Mouse (Mus musculus) small intestine, adult 2 months (tissue): ENCODE results near the gene Ttn. TPM values are rescaled to one million over a fixed set of nuclear protein-coding genes. Genes with fewer than 3 reads are reported as not detected.

Experiments used
- H3K27ac ChIP-seq: fragments of 200-500 bp; 2 replicates; pipeline ENCODE4 v1.5.1; 2012; ENCODE audit warnings: low read depth, low read length, control low read depth, inconsistent platforms; ENCODE audit not compliant: insufficient read depth
- H3K27me3 ChIP-seq: fragments of 200-500 bp; 2 replicates; pipeline ENCODE4 v1.6.1; 2012; ENCODE audit warnings: mild to moderate bottlenecking, moderate library complexity, low read length, inconsistent platforms; ENCODE audit not compliant: control insufficient read depth, insufficient read depth
- H3K36me3 ChIP-seq: fragments of 200-500 bp; 2 replicates; pipeline ENCODE4 v1.6.1; 2012; ENCODE audit warnings: mild to moderate bottlenecking, low read length, control low read depth, inconsistent platforms; ENCODE audit not compliant: control insufficient read depth, insufficient read depth
- H3K4me1 ChIP-seq: fragments of 200-500 bp; 2 replicates; pipeline ENCODE4 v1.6.1; 2012; ENCODE audit warnings: low read length, inconsistent platforms, mixed read lengths; ENCODE audit not compliant: control insufficient read depth, insufficient read depth, insufficient read length
- H3K4me3 ChIP-seq: fragments of 200-500 bp; 2 replicates; pipeline ENCODE4 v1.5.1; 2012; ENCODE audit warnings: low read depth, mild to moderate bottlenecking, control low read depth, inconsistent platforms, low read length, moderate library complexity
- CTCF ChIP-seq: fragments of 200-500 bp; IDR thresholded peaks from 2 replicates; pipeline ENCODE4 v1.5.1; 2012; ENCODE audit warnings: low read depth, mild to moderate bottlenecking, control low read depth, inconsistent platforms, low read length, moderate library complexity, mixed read lengths; ENCODE audit not compliant: insufficient replicate concordance, insufficient read length; ENCODE audit errors: extremely low read depth
- POLR2A ChIP-seq: fragments of 200-500 bp; IDR thresholded peaks from 2 replicates; pipeline ENCODE4 v1.6.1; 2012; ENCODE audit warnings: low read depth, mild to moderate bottlenecking, control low read depth, inconsistent platforms, low read length, moderate library complexity
- WGBS: fragments of 180-500 bp; shearing (Covaris S2); methylation state at CpG from one replicate; pipeline ENCODE4 v1.1.7; 2018; 5-methylcytosine and 5-hydroxymethylcytosine counted together
- polyA plus RNA-seq: library from polyadenylated mRNA; depleted of rRNA; stranded (reverse); fragments of >200 nt; gene quantifications from 2 replicates; pipeline ENCODE4 v1.2.3, GENCODE M21; 2012

The Ttn gene
- polyA plus RNA-seq, 1 experiment: 0.01 TPM

DNA sequence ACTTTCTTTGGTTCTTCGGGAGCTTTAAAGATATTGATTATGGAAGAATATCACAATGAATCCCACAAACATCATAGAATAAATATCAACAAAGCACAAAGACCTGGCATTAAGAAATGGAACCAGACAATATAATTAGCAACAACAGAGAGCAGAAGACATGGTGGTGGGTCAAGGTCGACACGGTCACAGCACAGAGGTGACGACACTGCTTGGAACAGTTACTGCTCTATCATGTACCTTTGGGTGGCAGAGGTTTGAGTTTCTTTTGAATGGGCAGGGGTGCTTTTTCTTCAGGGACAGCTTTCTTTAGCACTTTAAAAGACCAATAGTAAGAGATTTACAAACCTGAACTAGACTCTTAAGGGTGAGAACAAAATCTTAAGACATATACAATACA lies 132.3 kb downstream of the Ttn start:
- WGBS: 91% methylated on average over 4 of the region's 4 CpGs

DNA sequence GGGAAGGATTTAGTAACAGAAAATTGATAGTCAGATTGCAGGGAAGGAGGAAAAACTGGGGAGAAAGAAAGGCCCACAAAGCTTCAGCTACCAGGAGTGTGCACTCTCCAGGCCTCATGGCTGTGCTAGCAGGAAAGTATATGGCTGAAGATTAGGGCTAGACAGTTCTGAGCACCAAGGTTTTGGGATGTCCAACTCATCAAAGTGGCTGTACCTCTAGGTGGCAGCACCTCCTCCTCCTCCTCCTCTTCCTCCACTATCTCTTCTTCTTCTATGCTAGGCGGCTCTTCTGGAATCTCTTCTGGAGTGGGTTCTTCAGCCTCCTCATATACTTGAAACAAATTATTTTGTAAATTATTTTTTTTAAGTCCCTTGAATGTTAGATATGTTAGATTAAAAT lies 139.2 kb downstream of the Ttn start:
- Histone ChIP-seq H3K27me3 (no peaks in the 10 kb centered on the region), H3K4me1 (no peaks in the 10 kb centered on the region), H3K36me3 (no peaks in the 10 kb centered on the region), H3K27ac (no peak overlapping the region), H3K4me3 (no peak overlapping the region)
- TF ChIP-seq CTCF: no peak
- no peak for TF ChIP-seq POLR2A
- WGBS: 52% methylated on average over 1 of the region's 1 CpGs

More for the DNA sequence above, 132.3 kb downstream of the Ttn start:
- H3K27ac ChIP-seq: no peak overlapping the region
- no peak overlapping the region for H3K4me3 ChIP-seq
- no peaks in the 10 kb centered on the region for H3K27me3 ChIP-seq
- no peaks in the 10 kb centered on the region for H3K4me1 ChIP-seq
- TF ChIP-seq POLR2A (no peak), CTCF (no peak)
- H3K36me3 ChIP-seq: no peaks in the 10 kb centered on the region

DNA sequence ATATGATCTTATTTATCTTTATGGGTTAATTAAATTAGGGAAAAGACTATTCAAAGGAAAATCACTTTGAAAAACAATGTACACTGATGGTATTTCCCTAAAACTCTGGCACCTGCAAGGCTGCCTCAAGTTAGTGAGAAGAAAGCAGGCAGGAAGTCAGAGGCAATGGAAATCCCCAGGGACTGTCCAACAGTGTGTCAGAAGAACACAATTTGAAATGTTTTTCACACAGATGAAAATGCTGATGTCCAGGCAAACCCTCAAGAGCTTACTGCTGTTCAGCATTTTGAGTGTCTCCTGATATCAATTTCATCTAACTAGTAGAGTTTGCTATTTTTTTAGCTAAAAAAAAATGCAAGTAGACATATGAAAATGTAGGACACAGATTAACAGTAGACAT lies 161.9 kb downstream of the Ttn start:
- H3K4me1 ChIP-seq: no peaks in the 10 kb centered on the region
- TF ChIP-seq POLR2A (no peak), CTCF (no peak)
- H3K4me3 ChIP-seq: no peak overlapping the region
- no peaks in the 10 kb centered on the region for H3K27me3 ChIP-seq
- no peaks in the 10 kb centered on the region for H3K36me3 ChIP-seq
- H3K27ac ChIP-seq: no peak overlapping the region

DNA sequence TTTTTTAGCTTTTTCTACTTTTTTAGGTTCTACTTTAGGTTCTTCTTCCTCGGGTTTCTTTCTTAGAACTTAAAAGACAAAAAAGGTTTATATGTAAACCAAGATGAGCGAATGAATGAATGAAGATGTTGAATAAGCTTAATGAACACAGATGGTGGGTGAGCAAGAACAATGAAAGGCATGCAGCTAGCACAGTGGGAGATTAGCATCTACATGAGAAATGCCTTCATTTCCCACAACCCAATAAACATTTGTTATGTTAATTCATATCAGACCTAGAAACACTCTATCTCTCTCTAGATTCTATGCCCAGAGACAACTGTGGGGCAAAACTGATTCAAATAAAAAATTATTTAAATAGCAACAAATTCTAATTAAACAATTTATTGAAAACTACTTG lies 164.6 kb downstream of the Ttn start:
- no peak overlapping the region for H3K27ac ChIP-seq
- TF ChIP-seq POLR2A (no peak), CTCF (no peak)
- H3K27me3 ChIP-seq: no peaks in the 10 kb centered on the region
- no peak overlapping the region for H3K4me3 ChIP-seq
- H3K36me3 ChIP-seq: no peaks in the 10 kb centered on the region
- 68% methylated on average over 2 of the region's 2 CpGs for WGBS
- H3K4me1 ChIP-seq: no peaks in the 10 kb centered on the region

DNA sequence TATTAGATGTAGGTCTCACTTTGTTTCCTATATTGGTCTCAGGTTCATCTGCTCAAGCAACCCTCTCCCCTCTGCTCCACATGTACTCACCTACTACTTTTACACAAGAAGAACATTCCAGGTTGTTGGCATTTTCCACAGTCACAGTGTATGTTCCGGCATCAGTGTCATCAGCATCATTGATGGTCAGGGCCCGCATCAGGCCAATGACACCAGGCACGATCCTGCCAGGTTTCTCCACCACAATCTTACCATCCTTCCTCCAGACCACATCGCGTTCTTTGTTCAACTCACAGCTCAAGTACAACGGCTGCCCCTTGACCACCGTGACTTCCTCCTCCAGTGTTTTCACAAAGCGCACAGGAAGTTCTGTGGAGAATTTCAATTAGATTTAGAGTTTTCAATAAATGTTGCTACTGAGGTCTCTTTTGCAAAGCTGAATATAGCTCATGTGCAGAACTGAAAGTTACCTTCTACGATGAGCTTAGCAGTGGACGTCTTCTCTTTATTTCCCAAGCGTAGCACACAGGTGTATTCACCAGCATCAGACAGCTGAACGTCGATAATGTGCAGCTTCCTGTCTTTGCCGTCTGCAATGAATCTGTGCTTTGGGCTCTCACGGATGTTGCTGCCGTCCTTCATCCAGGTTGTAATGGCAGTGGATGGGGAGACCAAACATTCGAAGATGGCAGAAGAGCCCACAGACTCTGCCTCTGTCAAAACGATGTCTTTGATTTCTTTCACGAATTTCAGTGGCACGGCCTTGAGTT lies 168.1 kb downstream of the Ttn start:
- H3K27ac ChIP-seq: no peak overlapping the region
- WGBS: 78% methylated on average over 20 of the region's 20 CpGs
- no peak overlapping the region for H3K4me3 ChIP-seq
- no peak for TF ChIP-seq POLR2A
- TF ChIP-seq CTCF: no peak
- H3K36me3 ChIP-seq: no peaks in the 10 kb centered on the region
- no peaks in the 10 kb centered on the region for H3K4me1 ChIP-seq
- no peaks in the 10 kb centered on the region for H3K27me3 ChIP-seq

DNA sequence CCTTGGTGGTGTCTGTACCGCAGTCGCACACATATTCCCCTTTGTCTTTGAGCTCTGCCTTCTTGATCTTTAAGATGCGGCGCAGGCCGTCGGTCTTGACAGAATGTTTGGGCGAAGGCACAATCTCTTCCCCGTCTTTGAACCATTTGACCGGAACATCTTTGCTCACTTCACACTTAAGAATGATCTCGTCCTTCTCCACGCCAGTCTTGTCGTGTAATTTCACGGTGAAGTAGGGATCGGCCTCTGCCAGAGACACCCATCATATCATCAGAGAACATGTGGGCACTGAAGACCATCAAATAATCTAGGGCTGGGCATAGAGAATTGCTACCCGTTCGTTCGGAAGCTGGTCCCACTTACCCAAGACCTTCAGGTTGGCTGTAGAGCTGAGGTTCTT lies 171.2 kb downstream of the Ttn start:
- TF ChIP-seq POLR2A: no peak
- TF ChIP-seq CTCF: no peak
- Histone ChIP-seq H3K4me3 (no peak overlapping the region), H3K4me1 (no peaks in the 10 kb centered on the region), H3K27me3 (no peaks in the 10 kb centered on the region), H3K36me3 (no peaks in the 10 kb centered on the region), H3K27ac (no peak overlapping the region)
- WGBS: 93% methylated on average over 17 of the region's 17 CpGs

DNA sequence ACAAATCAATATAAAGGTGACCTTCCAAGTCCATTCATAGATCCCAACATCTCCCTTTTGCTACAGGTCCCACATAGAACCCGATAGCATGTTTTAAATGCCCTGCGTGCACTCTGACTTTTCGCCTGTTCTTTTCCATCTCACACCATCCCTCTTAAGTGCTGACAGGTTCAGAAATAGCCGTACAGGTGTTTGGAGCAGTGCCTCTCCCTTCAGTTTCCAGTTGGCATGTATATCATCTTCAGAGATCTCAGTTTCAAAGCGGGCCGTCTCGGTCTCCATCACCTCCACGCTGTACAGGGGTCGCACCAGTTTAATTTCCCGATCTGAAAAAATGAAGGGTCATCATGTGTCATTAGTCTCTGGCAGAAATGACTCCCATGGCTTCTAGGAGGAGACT lies 174.0 kb downstream of the Ttn start:
- 92% methylated on average over 10 of the region's 10 CpGs for whole genome bisulfite sequencing
- H3K27ac ChIP-seq: no peak overlapping the region
- H3K4me3 ChIP-seq: no peak overlapping the region
- no peaks in the 10 kb centered on the region for H3K36me3 ChIP-seq
- no peaks in the 10 kb centered on the region for H3K4me1 ChIP-seq
- no peaks in the 10 kb centered on the region for H3K27me3 ChIP-seq
- TF ChIP-seq CTCF (no peak), POLR2A (no peak)

DNA sequence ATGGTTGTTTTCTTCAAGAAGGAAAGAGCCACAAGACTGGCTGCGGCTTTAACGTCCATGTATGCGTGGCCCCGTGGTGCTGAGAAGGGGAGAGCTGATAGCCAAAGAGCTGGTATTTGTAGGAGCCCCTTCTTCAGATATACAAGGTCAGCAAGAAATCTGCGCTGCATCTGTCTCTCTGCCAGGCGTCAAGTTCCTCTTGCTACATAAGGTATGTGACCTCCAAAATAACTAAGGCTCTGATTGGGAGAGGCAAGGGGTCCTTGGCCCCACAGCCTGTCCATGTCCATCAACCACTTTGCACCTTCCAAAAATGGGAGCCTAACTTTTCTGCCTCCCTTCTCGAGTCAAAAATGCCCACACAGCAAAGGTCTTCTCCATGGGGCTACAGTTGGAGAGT lies 175.1 kb downstream of the Ttn start:
- H3K27me3 ChIP-seq: no peaks in the 10 kb centered on the region

More for the DNA sequence above, 175.1 kb downstream of the Ttn start:
- no peaks in the 10 kb centered on the region for H3K36me3 ChIP-seq
- H3K27ac ChIP-seq: no peak overlapping the region
- H3K4me3 ChIP-seq: no peak overlapping the region
- TF ChIP-seq CTCF (no peak), POLR2A (no peak)
- 83% methylated on average over 7 of the region's 7 CpGs for WGBS
- H3K4me1 ChIP-seq: no peaks in the 10 kb centered on the region
